Mouse (Mus musculus) heart, postnatal 25 days (tissue): ENCODE data around the gene Ptchd1. TPM values are rescaled to one million over a fixed set of nuclear protein-coding genes. Genes with fewer than 3 reads are reported as not detected.

ENCODE experiments used
- DNase-seq: peaks from one replicate; pipeline ENCODE4 v3.0.0; 2022; ENCODE audit warnings: low spot score
- intact Hi-C: fragments of 180-260 bp; cut with DNase I; formaldehyde crosslinking; loops from one replicate; pipeline ENCODE4 v1.15.1; 2025
- total RNA-seq, 2 experiments: library from RNA; stranded (reverse); gene quantifications; 2 replicates each; pipeline ENCODE4 v1.2.3; 2021

Ptchd1 gene
- under 1 TPM in 1 of 2 experiments, not detected in 1; 0.22 TPM for total RNA-seq

DNA sequence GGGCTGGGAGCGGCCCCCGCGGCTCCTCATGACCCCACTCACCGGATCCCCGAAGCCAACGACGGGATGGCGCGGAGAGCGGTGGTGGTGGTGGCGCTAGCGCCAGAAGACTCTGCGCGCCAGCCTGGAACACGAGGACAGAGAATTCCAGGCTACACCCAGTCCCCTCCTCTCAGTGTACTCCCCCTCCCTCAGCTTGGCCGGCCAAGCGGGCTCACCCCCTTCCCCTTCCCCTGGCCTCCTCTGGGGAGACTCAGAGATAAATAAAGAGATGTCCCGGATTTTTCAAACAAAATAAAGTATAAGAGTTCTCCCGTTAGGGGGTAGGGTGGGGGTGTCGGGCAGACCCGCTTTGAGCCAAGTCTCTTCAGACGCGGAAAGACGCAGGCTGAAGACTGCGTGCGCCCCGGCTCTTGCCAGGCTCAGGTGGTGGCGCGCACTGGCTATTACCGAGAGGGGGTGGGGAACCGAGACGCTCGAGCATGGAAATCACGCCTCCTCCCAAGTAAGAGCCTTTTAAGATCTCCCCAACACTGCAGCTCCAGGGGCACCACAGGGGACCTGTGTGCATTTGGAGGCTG lies at the start of gene Ptchd1:
Gene Ptchd1 (minus strand): TSS at position 114 of the 581 bp plus-strand sequence.
- intact Hi-C loops, result no loop called here

DNA sequence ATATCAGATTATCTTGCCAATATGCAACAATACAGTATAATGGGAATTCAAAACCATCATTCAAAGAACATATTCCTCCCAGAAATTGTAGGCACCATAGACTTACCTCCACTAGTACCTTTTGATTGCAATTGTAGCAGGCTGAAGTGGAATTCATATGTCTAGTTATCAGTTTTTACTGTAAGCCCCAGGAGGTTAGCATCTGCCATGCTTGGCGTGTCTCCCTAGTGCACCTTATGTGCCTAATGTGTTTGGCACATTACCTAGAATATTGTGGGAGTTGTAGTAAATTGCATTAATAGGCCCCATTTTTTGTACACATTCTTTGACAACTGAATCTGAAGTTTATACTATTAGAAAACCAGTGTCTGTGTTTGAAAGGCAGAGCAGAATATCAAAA lies 34.4 kb upstream of the Ptchd1 start:
- DNase-seq, result no peak
- intact Hi-C loops, result no loop called here

More for the DNA sequence above, at the start of gene Ptchd1:
- no peak for DNase-seq

- no peak for DNase-seq
- intact Hi-C loops, result loop anchor here (10.0 kb wide), 1 partner anchor 1659 kb away; no protein-coding TSS in a partner anchor
Observed at GRCm38 (mm10) chrX:155645975-155646374, 22.4 kb upstream of the Ptchd1 start.

DNA sequence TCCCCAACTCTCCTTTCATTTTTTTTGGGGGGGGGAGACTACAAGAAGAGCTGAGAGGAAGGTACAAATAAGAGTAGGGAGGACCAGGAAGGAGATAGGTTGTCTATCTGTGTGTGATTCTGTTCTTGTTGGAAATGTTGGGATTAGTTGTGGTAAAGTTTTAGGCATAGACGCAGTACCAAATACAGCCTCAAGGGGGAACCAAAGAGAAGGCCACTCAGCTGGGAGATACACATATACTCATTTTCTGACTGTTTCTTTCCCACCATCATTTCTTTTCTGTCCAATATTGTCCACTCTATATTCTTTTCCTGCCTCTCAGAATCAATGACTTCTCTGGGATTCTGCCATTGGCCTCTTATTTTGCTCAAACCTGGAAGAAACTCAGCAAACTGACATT lies 20.4 kb upstream of the Ptchd1 start:
- no peak for DNase-seq

DNA sequence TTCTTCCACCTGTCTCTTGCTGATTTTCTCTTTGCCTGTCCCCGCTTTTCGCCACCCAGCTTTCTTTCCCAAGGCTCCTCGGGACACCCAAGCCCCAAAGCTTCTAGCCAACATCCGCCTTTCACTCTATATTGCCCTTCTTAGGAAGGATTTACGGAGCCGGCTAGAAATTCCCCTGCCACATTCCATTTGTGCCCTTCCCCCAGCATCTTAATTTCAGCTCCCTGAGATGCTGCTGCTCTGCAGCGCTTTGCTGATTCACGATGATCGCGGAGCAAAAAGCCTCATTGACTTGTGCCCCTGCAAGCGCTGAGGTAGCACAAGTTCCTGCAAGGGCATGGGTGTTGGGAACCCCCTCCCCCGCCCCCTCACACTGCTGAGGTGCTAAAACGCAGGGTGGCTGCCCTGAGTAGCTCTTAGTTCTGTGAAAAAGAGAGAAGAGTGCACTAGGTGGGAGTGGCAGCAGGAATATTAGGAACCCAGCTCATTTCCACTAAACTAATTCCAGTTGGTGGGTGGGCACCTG lies 2.1 kb upstream of the Ptchd1 start:
- DNase-seq, result no peak
- intact Hi-C loops, result no loop called here

More for the DNA sequence above, 20.4 kb upstream of the Ptchd1 start:
- intact Hi-C loops, result loop anchor here (10.0 kb wide), 1 partner anchor 1661 kb away; no protein-coding TSS in a partner anchor

DNA sequence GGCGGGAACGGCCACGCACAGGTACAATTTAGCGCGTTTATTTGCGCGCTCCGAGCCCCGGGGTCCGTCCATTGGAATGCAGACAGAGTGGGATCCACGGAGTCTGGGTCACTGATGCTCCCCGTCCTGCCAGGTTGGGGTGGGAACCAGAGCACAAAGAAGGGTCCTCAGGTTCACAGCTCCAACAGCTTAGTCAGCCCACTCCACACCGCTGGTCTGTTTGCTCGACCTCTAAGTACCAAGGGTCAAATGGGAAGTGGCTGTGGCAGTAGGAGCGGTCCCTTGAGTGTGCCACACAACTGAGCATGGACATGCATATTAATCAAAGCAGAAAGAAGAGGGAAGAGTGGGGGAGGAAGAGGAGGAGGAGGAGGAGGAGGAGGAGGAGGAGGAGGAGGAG lies 1.3 kb upstream of the Ptchd1 start:
- intact Hi-C loops, result no loop called here
- DNase-seq, result no peak

DNA sequence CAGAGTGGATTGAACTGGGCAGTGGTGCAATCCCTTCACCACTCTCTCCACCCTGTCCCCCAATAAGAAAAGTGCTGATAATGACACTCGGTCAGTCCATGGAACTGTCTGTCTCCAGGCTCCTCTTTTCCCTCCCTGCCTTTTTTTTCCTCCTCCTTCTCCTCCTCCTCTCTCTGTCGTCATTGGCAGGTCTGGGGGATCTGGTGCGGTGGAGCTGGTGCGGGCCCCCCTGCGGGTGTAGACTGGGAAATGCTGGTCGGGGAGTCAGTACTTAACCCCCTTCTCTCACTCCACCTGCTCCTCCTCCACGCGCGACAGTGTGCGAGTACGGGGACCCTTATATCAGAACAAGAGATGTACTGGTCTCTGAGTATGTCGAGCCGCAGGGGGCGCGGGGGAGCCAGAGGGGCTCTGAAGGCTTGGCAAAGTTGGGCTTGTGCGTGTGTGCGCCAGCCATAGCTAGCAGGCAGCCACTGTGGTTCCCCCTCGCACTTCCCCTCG lies 777 bp upstream of the Ptchd1 start, which contains the start of gene Gm15155:
Gene Gm15155 (plus strand): TSS at position 401 of the 501 bp plus-strand sequence.
- DNase-seq, result no peak
- intact Hi-C loops, result no loop called here

GRCm38 (mm10) chrX:155622961-155623599 lies 534 bp downstream of the Ptchd1 start:
- intact Hi-C loops, result no loop called here
- no peak for DNase-seq

DNA sequence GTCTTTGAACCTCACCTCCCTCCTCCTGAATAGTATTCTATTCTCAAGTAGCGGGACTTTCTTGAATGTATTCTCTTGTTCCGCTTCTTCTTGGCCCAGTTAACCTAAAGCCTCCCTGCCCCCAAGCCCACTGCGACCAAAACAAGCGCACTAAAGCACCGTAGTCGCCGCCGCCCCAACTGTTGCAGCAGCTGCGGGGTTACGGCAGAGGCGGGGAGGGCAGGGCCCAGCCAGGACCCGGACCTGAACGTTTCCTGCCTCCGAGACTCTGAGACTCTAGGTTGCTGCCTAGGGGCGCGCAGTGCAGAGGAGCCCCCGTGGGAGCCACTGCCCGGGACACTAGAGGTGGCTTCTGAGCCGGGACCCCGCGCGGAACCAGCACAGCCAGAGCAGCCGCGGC lies 1.1 kb downstream of the Ptchd1 start:
- intact Hi-C loops, result no loop called here
- DNase-seq, result no peak

- intact Hi-C loops, result no loop called here
- no peak for DNase-seq
Observed at GRCm38 (mm10) chrX:155601196-155601595, 22.4 kb downstream of the Ptchd1 start.

GRCm38 (mm10) chrX:155596390-155596789 lies 27.2 kb downstream of the Ptchd1 start:
- no peak for DNase-seq
- intact Hi-C loops, result no loop called here

DNA sequence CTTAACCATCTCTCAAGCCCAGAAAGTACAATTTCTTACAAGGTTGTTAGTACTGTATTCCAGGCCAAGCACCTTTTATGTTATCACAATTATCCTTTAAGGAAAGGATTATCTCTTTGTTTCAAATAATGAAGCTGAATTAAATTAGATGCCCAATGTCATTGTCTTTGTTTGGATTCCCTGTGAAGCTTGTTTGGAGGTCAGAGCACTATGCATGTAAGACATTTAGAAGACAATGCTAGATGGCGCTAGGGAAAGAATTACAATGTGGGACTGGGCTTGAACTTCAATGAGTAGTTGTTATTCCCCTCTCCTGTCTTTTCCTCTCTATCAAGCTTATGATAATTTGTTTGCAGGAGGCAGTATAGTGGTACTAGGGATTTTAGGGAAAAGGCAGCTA lies 28.9 kb downstream of the Ptchd1 start:
- no peak for DNase-seq
- intact Hi-C loops, result no loop called here

GRCm38 (mm10) chrX:155592467-155592866 lies 31.1 kb downstream of the Ptchd1 start:
- intact Hi-C loops, result no loop called here
- no peak for DNase-seq

GRCm38 (mm10) chrX:155591490-155591889 lies 32.1 kb downstream of the Ptchd1 start:
- no peak for DNase-seq
- intact Hi-C loops, result no loop called here

- intact Hi-C loops, result no loop called here
- no peak for DNase-seq
Observed at GRCm38 (mm10) chrX:155584586-155584985, 39.0 kb downstream of the Ptchd1 start.

- no peak for DNase-seq
- intact Hi-C loops, result no loop called here
Observed at GRCm38 (mm10) chrX:155579791-155580190, 43.8 kb downstream of the Ptchd1 start.

- intact Hi-C loops, result no loop called here
- no peak for DNase-seq
Observed at GRCm38 (mm10) chrX:155572396-155572795, 51.2 kb downstream of the Ptchd1 start.

DNA sequence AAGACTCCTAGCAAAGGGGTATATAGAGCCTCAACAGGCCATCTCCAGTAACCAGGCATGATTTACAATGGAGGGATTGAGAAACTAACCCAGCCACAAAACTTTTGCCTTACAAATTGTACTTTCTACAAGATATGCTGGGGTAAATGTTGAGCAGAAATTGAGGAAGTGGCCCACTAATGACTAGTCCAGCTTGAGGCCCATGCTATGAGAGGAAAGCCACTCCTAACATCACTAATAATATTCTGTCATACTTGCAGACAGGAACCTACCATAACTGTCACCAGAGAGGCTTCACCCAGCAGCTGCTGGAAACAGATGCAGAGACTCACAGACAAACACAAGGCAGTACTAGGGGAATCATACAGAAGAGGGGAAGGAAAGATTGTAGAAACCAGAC lies 79.8 kb downstream of the Ptchd1 start:
- no peak for DNase-seq
- intact Hi-C loops, result no loop called here
